Mouse (Mus musculus): ENCODE results near the gene Tex29. TPM values are rescaled to one million over a fixed set of nuclear protein-coding genes. Genes with fewer than 3 reads are reported as not detected.

Tex29 gene
- polyA plus RNA-seq, 1 experiment: not detected

DNA sequence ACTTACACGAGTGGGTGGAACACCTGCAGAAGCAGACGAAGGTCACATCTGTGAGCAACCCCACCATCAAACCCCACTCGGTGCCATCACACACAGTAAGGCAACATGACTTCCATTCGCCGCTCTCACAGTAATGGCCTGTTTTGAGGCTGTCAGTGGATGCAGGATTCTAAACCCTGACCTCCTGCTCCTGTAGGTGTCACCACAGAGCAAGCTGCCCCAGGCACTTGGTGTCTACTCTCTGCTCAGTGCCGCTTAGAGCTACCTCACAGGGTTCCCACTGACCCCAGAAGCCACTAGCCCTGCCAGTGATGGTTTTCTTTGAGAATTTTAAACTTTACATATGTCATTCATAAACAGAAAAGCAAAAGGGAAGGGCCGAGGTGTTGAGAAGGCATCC lies 25.1 kb upstream of the Tex29 start:
- H3K79me2 ChIP-seq (ENCODE audit: control insufficient read depth, insufficient read depth): no peaks in the 10 kb centered on the region
- no peak for TF ChIP-seq TCF12 (IDR thresholded peaks at IDR 0.05; ENCODE audit: insufficient read depth, poor library complexity, severe bottlenecking)
- TF ChIP-seq MYOG (IDR thresholded peaks at IDR 0.05; ENCODE audit: control insufficient read depth in 1 of 3, insufficient read depth in 1 of 3, insufficient read length in 2 of 3, low read depth in 2 of 3): no peak
- H3K4me2 ChIP-seq (ENCODE audit: low read depth): no peak overlapping the region
- H3K27me3 ChIP-seq (ENCODE audit: control insufficient read depth, insufficient read depth, insufficient read length): no peaks in the 10 kb centered on the region
- peaks cover 20% of the 10 kb centered on the region for H3K36me3 ChIP-seq (ENCODE audit: control insufficient read depth, insufficient read depth)
- no peak overlapping the region for H3K4me3 ChIP-seq
- no peak overlapping the region for H3ac ChIP-seq (ENCODE audit: control insufficient read depth, insufficient read length)

DNA sequence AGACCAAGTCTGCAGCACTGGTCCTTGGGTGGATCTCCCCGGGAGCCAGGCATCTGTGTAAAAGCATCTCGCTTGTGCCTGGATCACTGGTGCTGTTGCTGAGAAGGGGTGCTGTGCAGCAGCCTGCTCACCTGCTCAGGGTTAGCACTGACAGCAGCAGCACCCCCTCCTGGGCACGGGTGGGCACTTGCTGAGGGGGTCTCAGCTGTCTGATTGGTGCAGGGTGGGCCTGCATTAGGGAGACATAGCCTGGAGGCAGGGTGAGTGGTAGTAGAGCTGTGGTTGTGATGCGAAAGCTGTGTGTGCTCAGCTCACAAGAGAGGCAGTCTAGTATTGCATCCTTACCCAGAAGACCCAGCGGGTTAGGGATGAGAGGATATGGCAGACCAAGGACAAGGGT lies 20.1 kb upstream of the Tex29 start:
- TF ChIP-seq E2F4 (IDR thresholded peaks at IDR 0.05; ENCODE audit: insufficient read depth) (no peak), POLR2AphosphoS2 (IDR thresholded peaks at IDR 0.05; ENCODE audit: insufficient read length, low read depth) (no peak), USF1 (IDR thresholded peaks at IDR 0.05; ENCODE audit: low read depth) (no peak), POLR2A (IDR thresholded peaks at IDR 0.05; ENCODE audit: insufficient read length, low read depth) (no peak), TCF12 (IDR thresholded peaks at IDR 0.05; ENCODE audit: insufficient read depth, poor library complexity, severe bottlenecking) (no peak), REST (IDR thresholded peaks at IDR 0.05; ENCODE audit: insufficient read depth, insufficient read length) (no peak), TCF3 (IDR thresholded peaks at IDR 0.05; ENCODE audit: insufficient read length, low read depth) (no peak), CEBPB (IDR thresholded peaks at IDR 0.05; ENCODE audit: insufficient read depth, poor library complexity, severe bottlenecking) (no peak), SRF (IDR thresholded peaks at IDR 0.05; ENCODE audit: control insufficient read depth, insufficient read length, low read depth) (no peak), MYOD1 (IDR thresholded peaks at IDR 0.05; ENCODE audit: control insufficient read depth in 1 of 3, insufficient read length in 2 of 3, low read depth in 2 of 3) (no peak), MAX (IDR thresholded peaks at IDR 0.05; ENCODE audit: low read depth) (no peak), MYOG (IDR thresholded peaks at IDR 0.05; ENCODE audit: control insufficient read depth in 1 of 3, insufficient read depth in 1 of 3, insufficient read length in 2 of 3, low read depth in 2 of 3) (no peak)
- peaks cover 17% of the 10 kb centered on the region for H3K36me3 ChIP-seq (ENCODE audit: control insufficient read depth, insufficient read depth)
- no peak overlapping the region for H3ac ChIP-seq (ENCODE audit: control insufficient read depth, insufficient read length)
- no peaks in the 10 kb centered on the region for H3K27me3 ChIP-seq (ENCODE audit: control insufficient read depth, insufficient read depth, insufficient read length)
- no peak overlapping the region for H3K4me3 ChIP-seq
- no peak overlapping the region for H3K4me2 ChIP-seq (ENCODE audit: low read depth)
- no peaks in the 10 kb centered on the region for H3K79me2 ChIP-seq (ENCODE audit: control insufficient read depth, insufficient read depth)

DNA sequence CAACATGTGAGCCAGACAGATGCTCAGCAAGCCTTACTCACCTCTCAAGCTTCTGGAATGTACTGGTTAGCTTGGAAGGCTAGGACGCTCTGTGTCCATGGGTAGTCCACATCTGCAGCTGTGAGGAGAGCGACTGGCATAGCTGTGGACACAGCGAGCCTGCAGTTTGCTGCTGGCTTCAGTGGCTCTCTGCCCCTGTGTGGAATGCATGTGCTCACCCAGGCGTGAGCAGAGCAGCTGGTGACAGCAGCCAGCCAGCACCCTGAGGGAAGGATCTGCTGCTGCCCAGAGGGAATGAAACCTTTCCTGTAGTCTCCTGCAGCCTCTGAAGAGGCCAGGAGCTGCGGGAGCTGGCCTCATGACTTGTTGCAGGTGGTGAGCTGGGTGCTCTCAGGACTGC lies 19.7 kb upstream of the Tex29 start:
- Histone ChIP-seq H3ac (ENCODE audit: control insufficient read depth, insufficient read length) (no peak overlapping the region), H3K79me2 (ENCODE audit: control insufficient read depth, insufficient read depth) (no peaks in the 10 kb centered on the region), H3K4me2 (ENCODE audit: low read depth) (no peak overlapping the region), H3K4me3 (no peak overlapping the region), H3K27me3 (ENCODE audit: control insufficient read depth, insufficient read depth, insufficient read length) (no peaks in the 10 kb centered on the region), H3K36me3 (ENCODE audit: control insufficient read depth, insufficient read depth) (peaks cover 14% of the 10 kb centered on the region)
- TF ChIP-seq MYOD1 (IDR thresholded peaks at IDR 0.05; ENCODE audit: control insufficient read depth in 1 of 3, insufficient read length in 2 of 3, low read depth in 2 of 3): no peak
- TF ChIP-seq SRF (IDR thresholded peaks at IDR 0.05; ENCODE audit: control insufficient read depth, insufficient read length, low read depth): no peak
- no peak for TF ChIP-seq USF1 (IDR thresholded peaks at IDR 0.05; ENCODE audit: low read depth)
- TF ChIP-seq POLR2AphosphoS2 (IDR thresholded peaks at IDR 0.05; ENCODE audit: insufficient read length, low read depth): no peak
- TF ChIP-seq POLR2A (IDR thresholded peaks at IDR 0.05; ENCODE audit: insufficient read length, low read depth): no peak
- TF ChIP-seq MYOG (IDR thresholded peaks at IDR 0.05; ENCODE audit: control insufficient read depth in 1 of 3, insufficient read depth in 1 of 3, insufficient read length in 2 of 3, low read depth in 2 of 3): no peak
- no peak for TF ChIP-seq CEBPB (IDR thresholded peaks at IDR 0.05; ENCODE audit: insufficient read depth, poor library complexity, severe bottlenecking)
- TF ChIP-seq TCF3 (IDR thresholded peaks at IDR 0.05; ENCODE audit: insufficient read length, low read depth): no peak
- no peak for TF ChIP-seq E2F4 (IDR thresholded peaks at IDR 0.05; ENCODE audit: insufficient read depth)
- TF ChIP-seq REST (IDR thresholded peaks at IDR 0.05; ENCODE audit: insufficient read depth, insufficient read length): no peak
- no peak for TF ChIP-seq TCF12 (IDR thresholded peaks at IDR 0.05; ENCODE audit: insufficient read depth, poor library complexity, severe bottlenecking)
- TF ChIP-seq MAX (IDR thresholded peaks at IDR 0.05; ENCODE audit: low read depth): no peak

DNA sequence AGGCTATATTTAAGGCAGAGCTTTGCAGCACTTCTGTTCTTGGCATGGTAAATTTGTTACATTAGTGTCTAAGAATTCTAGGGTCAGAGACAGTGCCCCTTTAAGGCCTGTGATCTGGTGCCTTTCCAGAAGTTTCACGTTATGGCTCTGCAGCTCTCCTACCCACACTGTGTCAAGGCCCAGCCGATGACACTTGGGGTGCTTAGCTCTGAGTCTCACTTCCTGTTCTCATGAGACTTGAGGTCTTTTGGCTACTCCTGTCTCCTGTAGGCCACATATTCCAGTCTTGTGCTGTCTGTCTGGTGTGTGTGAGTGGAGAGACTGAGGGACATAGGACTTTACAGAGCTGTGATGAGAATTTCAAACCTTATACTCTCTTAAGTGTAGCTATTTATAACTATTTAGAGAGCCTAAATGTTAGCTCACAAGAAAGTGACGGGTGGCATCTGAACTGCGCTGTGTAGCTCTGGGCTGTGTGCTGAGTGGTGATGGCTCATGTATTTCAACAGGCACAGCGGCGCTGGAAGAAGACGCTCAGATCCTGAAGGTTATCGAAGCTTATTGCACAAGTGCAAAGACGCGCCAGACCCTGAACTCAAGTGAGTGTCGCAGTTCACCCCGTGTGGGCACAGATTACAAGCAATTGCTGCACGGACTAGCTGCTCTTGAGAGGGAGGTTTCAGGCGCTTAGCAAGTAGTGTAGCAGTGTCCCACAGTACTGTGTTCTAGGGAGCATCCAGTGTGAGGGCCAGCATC lies 18.6 kb upstream of the Tex29 start:
- H3K36me3 ChIP-seq (ENCODE audit: control insufficient read depth, insufficient read depth): peaks cover 15% of the 10 kb centered on the region
- TF ChIP-seq POLR2A (IDR thresholded peaks at IDR 0.05; ENCODE audit: insufficient read length, low read depth) (no peak), MAX (IDR thresholded peaks at IDR 0.05; ENCODE audit: low read depth) (no peak), POLR2AphosphoS2 (IDR thresholded peaks at IDR 0.05; ENCODE audit: insufficient read length, low read depth) (no peak), TCF12 (IDR thresholded peaks at IDR 0.05; ENCODE audit: insufficient read depth, poor library complexity, severe bottlenecking) (no peak), REST (IDR thresholded peaks at IDR 0.05; ENCODE audit: insufficient read depth, insufficient read length) (no peak), USF1 (IDR thresholded peaks at IDR 0.05; ENCODE audit: low read depth) (no peak)
- no peak overlapping the region for H3K4me2 ChIP-seq (ENCODE audit: low read depth)
- H3K4me3 ChIP-seq: no peak overlapping the region
- no peaks in the 10 kb centered on the region for H3K79me2 ChIP-seq (ENCODE audit: control insufficient read depth, insufficient read depth)
- H3K27me3 ChIP-seq (ENCODE audit: control insufficient read depth, insufficient read depth, insufficient read length): no peaks in the 10 kb centered on the region
- no peak overlapping the region for H3ac ChIP-seq (ENCODE audit: control insufficient read depth, insufficient read length)

DNA sequence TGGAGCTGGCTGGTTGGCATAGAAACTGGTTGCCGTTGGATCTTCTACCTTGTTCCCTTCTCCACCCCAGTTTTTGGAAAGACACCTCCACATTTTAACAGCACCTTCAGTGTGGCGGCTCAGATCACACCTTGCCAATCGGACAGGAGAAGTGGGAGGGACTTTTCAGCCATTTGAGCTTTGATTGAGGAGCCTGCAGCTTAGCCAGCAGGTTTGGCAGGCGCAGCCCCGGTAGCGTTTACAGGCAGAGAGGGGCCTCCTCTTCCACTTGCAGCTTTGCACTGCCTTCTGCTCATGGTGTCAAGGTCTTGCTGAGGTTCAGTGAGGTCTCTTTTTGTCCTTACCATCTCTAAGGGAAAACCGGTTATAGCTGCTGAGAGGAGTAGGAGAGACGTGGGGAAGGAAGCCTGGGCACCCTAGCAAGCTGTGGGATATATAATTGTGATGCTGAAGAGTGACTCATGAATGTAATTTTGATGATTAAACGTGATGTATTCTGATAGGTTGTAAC lies 17.7 kb upstream of the Tex29 start:
- no peak for TF ChIP-seq SRF (IDR thresholded peaks at IDR 0.05; ENCODE audit: control insufficient read depth, insufficient read length, low read depth)
- TF ChIP-seq TCF3 (IDR thresholded peaks at IDR 0.05; ENCODE audit: insufficient read length, low read depth): no peak
- no peak for TF ChIP-seq REST (IDR thresholded peaks at IDR 0.05; ENCODE audit: insufficient read depth, insufficient read length)
- Histone ChIP-seq H3ac (ENCODE audit: control insufficient read depth, insufficient read length) (no peak overlapping the region), H3K27me3 (ENCODE audit: control insufficient read depth, insufficient read depth, insufficient read length) (no peaks in the 10 kb centered on the region), H3K4me2 (ENCODE audit: low read depth) (no peak overlapping the region), H3K36me3 (ENCODE audit: control insufficient read depth, insufficient read depth) (peaks cover 19% of the 10 kb centered on the region), H3K4me3 (no peak overlapping the region), H3K79me2 (ENCODE audit: control insufficient read depth, insufficient read depth) (no peaks in the 10 kb centered on the region)
